Mouse (Mus musculus) thymus, postnatal 36 days (tissue): ENCODE results near the gene Nfkbib.

Experiments
- DNase-seq, 2 experiments: peaks; one replicate each; pipeline ENCODE4 v3.0.0; 2022; ENCODE audit warnings: mixed read lengths in 2 of 2

Nfkbib gene

DNA sequence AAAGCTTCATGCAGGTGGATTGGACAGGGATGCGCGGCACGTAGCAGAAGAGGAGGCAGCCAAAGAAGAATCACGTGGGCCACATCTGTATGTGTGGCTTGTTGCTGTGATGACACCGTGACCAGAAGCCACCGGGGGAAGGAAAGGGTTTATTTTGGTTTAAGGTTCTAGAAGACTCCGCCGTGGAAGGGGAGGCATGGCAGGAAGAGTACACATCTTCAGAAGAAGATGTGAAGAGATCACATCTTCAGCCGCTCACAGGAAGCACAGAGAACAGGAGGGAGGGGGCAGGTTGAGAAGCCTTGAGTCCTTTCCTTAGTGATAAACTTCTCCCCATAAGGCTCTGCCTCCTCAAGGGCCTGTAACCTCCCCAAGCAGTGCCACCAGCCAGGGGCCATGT is 32.7 kb upstream of the Nfkbib start:
- peak; percentile 31 to 48 for DNase-seq

DNA sequence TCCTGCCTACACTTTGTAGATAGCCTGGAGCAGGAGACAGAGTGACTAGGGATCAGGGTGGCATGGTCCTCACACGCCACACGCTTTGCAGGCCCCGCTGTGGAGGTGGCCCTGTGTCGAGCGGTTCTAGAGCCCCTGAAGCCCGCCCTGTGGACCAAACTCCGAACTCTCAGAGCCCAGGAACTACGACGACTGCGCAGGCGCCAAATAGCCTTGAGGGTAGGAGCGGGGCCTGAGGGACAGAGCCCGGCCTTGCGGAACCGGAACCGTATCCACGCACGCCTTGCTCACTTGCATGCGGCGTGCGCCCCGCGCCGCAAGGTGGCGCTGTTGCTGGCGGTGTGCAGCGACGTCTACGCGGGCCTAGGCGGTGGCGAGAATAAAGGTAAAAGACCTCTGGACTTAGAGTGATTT is 29.3 kb upstream of the Nfkbib start:
- peak; percentile 75 for DNase-seq

DNA sequence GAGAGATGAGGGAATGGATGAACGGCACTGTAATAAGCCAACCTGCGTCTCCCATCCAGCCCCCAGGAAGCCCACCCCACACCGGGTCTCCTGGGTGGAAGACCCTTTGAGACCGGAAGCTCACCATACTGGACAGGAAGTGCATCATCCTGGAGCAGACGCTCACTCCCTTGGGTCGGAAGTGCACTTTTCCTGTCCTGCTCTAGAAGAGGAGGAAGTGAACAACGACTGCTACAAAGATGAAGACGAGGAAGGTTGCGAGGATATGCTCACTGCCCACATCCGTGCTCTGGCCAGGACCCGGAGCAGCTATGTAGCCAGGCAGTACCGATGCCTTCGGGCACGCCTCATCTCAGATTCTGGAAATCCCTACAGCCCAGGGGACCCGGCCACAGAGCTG is 28.5 kb upstream of the Nfkbib start:
- DNase-seq = peak in 1 of 2 experiments; percentile 40

DNA sequence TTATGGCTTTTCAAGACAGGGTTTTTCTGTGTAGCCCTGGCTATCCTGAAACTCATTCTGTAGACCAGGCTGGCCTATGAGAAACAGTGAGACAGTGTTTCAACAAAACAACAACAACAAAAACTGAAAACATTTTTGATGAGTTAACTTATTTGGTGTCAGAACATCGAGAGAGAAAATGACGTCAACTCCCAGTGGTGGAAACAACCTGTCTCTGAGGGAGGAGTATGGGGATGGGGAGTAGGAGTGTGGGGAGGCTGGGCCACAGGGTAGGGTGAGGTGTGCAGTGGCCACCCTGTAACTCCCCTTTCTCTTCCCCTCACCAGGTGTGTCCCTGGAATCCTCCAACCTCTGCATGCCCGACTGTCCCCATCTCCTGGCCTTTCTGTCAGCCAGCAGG is 27.2 kb upstream of the Nfkbib start:
- no peak for DNase-seq

DNA sequence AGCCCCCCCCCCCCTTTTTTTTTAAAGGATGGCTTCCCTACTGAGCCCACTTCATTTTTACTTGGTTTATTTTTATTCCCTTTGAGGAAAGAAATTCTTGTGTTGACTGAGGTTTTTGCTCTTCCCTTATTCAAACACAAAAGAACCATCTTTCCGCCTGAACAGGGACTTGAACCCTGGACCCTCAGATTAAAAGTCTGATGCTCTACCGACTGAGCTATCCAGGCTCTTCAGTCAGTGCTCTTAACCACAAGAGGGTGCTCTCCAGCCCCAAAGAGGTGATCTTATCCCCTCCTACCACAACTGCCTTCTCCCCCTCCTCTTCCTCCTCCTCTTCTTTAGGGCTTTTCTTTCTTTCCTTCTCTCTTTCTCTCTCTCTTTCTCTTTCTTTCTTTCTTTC is 26.5 kb upstream of the Nfkbib start:
- peak; percentile 42 to 65 for DNase-seq

DNA sequence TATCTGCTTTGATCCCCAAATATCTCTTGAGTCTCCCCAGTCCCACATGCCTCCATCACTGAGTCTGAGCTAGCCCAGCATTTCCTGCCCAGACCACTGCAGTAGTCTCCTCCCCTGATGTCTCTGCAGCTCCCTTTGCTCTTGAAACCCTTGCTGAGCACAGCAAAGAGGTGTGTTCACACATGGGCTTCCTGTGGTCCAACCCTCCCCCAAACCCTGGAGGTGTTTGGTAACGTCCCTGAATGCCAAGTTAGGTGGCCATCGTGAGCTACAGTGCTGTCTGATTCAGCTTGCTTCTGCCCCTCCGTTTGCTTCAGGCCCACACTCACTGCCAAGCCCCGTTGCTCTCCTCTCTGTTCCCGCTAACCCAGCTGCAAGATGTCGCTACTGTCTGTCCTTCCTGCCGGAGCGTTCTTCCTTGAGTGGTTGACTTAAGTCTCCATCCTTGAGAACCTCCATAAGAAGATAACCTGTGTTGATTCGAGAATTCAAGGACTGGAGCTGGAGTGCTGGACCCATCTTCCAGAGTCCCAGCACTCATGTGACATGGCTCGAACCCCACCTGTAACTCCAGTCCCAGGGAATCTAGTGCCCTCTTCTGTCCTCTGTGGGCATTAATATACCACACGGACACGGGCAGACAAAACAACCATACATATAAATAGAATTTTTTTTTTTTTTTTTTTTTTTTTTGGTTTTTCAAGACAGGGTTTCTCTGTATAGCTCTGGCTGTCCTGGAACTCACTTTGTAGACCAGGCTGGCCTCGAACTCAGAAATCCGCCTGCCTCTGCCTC is 25.3 kb upstream of the Nfkbib start:
- DNase-seq = peak; percentile 46 to 57

DNA sequence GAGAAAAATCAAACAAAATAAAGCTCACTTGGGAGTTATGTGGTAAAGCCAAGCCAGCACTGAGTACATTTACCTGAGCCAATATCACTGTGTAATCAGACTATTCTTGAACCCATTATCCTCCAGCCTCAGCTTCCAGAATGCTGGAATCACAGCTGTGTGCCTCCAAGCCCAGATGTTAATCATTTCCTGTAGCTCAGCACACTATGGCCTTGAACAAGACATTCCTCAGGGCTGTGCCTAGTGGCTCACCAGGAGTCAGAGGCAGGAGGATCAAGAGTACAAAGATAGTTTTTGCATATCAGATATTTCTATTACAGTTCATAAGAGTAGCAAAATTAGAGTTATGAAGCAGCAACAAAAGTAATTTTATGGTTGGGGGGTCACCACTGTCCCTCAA is 24.4 kb upstream of the Nfkbib start:
- no peak for DNase-seq

DNA sequence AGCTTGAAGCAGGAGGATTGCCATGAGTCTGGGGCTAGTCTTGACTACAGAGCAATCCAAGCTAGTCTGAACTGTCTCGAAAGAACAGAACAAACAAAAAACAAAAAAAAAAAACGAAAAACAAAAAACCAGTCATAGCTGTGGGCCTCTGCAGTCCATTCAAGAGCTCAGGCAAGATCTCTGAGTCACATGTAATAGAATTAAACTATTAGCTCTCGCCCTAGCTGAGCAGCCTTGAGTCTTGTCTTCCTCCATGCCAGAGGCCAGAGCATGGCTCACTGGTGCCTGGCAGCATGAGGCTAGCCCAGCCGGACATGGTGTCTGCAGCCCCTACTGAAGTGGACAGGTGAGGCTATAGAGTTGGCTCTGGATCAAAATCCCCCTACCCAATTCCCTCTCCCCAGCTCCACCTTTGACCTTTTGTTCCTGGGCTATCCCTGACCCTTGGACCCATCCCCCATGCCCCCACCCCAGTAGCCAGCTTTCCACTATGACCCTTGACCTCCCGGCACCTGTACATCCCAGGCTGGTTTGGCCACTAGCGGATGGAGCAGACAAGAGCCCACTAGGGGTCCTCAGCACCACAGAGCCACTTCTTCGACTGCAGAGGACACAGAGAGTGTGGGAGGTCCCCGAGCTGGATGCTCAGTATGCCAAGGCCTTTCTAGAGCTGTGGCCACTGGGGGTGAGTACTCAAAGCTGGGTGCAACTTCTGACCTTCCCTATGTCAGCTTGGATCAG is 22.9 kb upstream of the Nfkbib start:
- peak in 1 of 2 experiments; percentile 48 for DNase-seq

DNA sequence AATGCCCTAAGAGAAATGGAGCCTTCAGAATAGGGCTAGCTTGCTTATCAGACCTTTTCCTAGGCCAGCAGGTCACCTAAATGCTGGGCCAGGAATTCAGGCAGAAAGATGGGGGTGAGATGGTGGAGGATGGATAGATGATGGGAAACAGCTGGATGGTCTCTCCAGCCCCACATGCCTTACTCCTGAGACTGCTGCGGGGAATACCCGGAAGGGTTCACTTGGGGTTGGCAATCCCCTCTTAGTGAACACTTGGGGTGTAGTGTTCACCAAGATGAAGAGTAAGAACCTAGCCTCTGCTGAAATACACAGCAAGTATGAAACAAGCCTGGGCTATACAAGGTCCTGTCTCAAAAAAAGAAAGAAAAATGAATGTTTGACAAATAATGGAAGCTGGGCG is 21.9 kb upstream of the Nfkbib start:
- no peak for DNase-seq

DNA sequence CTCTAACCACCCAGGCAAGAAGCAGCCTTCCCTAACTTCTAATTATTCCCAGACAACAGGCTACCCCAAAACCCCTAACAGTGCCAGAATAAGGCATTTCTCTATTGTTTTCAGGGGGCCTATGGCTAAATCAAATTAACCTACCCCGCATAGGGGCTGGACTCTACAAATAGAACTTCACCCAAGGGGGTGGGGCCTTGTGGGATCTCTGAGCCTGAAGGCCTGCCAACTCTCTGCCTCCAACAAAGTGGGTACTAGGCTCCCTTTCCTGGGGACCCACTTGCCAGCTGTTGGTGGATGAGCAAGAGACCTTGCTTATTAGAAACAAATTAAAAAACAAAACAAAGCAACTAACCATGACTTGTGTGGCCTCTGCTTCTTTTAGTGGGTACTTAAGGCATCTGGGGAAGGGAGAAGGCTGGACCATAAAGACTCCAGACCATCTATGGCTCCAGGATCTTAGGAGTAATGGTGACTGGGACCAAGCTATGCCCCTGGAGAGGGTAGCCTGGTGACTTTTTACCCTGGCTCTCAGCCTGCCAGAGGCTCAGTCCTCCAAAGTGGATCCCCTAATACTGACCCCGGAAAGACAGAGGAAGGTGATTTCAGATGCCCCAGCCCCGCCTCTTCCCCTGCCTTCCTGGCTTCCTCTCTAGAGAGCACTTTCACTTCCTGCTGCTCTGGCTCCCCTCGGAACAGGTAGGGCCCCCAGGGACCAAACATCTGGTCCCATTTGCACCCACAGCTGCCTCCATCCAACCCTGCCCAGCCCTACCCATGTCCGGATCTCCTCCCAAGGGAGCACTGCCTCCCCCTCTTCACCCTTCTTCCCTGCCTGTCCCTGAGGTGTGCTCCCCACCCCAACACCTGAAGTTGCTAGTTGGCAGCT is 21.2 kb upstream of the Nfkbib start, which contains the start of gene Rinl:
Gene Rinl, plus strand, starts transcription at position 663 of the 889 bp plus-strand sequence.
- peak; percentile 74 to 84 for DNase-seq

DNA sequence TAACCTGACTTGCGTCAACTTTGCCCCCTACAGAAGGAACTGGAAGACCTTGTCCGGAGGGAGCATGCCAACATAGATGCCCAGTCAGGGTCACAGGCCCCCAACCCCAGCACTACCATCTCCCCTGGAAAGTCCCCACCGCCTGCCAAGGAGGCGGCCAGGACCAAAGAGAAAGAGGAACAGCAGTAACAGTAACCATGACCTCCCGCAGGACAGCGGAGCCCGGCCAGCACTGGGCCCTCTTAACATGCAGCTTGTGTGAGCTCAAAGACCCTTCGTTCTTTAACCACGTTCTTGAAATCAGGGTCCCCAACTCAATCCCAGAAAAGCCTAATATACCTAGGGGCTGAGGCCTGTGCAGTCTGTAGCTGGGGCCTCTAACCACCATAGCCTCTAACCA is 20.6 kb upstream of the Nfkbib start:
- no peak for DNase-seq

DNA sequence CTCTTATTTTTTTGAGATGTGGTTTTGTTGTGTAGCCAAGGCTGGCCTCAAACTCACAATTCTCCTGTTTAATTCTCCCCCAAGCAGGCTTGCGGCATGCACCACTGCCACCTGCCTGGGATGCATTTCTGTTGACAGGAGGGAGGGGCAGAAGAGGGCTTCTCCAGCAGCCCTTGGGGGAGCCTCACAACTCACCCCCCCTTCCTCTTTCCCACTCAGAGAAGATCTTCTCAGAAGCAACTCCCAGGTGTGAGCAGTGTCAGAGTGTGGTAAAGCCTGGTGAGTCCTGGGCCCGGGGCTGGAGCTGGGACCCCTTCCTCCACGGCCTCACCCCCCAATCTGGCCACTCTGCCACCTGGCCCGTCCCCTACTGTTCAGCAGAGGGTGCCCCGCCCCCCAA is 17.8 kb upstream of the Nfkbib start:
- DNase-seq = peak; percentile 47 to 73

DNA sequence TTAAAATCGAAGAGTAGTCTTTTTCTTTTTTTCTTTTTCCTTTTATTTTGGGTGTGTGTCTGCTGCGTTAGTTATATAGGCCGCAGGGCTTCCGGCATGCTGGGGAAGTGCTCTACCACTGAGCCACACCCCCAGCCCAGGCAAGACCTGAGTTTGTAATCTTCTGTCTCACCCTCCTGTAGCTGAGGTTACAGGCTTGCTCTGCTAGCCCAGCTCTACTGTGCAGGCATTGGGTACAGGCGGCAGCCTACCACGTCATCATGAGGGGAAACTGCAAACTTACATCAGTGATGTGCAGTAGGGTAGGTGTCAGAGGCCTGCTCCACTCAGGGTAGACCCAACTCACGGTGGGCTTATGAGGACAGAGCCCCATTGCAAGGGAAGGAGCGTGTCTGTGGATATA is 13.9 kb upstream of the Nfkbib start:
- peak; percentile 83 to 91 for DNase-seq

DNA sequence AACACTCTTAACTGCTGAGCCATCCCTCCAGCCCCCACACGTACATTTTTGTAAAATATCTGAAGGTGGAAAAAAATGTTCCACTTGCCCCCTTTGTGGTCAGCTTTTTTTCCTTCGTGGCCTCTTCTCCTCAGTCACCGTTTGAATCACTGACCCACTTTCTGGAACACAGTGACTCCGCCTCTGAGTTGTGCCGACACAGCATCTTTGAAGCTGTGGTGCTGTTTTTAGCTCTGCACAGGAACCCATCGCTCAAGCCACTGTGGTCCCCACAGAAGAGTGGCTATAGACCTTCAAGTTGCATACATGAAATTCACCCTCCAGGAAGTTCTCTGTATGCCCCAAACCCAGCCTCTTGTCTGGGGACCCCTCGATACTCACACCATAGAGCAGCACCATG is 13.5 kb upstream of the Nfkbib start:
- peak in 1 of 2 experiments; percentile 82 for DNase-seq

DNA sequence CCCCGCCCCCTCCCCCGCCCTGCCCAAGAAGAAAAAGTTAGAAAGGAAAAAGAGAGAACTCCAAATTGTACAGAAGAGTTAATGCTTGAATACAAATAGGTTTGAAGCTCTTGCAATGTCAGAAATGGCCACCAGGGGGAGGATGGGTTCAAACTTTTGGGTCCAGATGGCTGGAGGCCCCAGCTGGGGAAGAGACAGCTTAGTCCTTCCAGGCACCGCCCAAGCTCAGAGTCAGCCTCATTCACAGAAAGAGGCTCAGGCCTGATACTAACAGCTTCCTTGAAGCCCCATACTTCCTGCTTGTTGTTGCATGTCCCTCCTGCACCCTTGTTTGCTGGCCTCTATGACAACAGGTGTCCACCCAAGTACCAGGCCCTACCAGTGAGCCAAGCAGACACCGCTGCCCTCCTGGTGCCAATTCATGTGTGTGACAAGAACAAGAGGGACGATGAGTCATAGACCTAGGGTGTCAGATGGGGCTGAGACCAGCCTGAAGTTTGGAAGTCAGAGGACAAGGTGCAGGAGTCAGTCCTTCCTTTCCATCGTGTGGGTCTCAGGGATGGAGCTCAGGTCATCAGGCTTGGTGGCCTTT is 12.9 kb upstream of the Nfkbib start:
- DNase-seq = peak; percentile 90 to 91

DNA sequence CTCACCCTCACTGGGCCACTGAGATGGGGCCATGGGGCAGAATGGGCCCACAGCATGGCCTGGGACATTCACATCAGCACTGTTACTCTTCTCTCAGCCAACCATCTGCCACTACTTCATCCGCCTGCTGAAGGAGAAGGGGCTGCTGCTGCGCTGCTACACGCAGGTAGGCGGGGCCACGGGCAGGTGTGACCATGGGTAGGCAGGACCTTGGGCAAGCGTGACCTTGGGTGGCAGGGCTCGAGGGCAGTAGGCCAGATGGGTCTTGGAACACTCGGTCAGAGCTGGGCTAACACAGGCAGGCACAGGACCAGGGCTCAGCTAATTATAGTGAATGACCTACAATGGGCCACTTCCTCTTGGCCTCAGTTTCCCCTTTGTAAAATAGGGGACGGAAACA is 11.5 kb upstream of the Nfkbib start:
- DNase-seq = peak in 1 of 2 experiments; percentile 43

DNA sequence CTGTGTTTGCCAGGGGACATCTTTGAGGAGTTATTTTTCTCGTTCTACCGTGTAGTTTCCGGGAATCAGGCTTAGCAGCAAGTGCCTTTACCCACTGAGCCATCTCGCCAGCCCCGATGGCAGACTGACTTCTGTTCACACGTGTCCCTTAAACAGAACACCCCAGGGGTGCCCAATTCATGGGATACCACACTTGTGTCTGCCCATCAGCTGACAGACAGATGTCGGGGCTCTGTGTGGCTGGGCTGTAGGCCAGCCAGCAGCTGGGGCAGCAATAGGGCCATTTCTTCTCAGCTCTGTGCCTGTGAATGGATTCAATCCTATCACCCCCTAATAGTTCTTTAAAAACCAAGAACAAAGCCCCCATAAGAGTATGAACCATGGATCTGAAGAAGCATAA is 7.8 kb upstream of the Nfkbib start:
- no peak for DNase-seq

DNA sequence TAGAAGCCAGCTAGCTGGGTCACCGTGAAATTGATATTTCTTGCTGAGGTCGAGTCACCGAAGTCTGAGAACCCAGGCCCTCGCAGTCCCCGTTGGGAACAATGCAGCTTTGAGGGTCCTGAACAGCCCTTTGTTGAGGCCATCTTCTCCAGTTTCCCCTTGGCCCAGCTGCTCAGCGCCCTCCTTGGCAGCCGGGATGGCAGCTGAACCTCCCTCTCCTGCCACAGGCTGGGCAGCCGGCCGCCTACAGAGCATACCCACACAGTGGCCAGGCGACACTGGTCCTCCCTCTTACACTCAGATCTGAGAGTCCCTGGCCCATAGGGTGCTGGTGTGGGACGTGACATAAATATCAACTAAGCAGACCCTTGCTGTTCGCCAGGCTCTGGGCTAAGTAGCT is 6.9 kb upstream of the Nfkbib start:
- no peak for DNase-seq

DNA sequence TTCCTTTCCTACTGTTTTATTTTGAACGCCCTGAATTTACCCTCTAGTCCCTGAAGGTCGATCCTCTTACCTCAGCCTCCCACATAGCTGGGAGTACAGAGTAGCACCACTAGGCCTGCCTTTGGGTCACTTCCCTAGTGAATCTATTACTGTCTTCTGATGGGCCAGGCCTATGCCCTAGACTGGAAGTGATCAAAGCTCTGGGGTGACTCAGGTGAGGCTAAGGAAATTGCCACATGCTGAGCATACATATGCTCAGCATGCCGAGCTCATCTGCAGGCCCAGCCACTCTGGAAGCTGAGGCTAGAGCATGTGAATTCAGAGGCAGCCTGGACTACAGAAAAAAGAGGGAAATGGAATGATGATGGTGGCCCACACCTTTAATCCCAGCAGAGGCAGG is 5.9 kb upstream of the Nfkbib start:
- no peak for DNase-seq

DNA sequence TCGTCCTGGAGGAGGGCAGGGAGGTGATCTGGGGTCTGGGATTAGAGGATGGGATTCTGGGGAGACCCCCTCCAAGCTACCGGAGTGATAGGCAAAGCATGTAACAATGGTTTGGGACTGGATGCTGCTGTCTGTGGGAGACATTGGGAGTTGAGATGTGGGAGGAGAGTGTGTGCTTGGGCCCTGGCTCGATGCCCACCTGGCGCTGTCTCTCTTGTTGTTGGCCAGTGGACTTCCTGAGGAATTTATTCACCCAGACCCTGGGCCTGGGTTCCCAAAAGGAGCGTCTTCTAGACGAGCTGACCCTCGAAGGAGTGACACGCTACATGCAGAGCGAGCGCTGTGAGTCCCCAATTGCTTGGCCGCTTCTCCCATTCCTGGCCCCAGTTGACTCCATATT is 4.6 kb upstream of the Nfkbib start:
- no peak for DNase-seq

DNA sequence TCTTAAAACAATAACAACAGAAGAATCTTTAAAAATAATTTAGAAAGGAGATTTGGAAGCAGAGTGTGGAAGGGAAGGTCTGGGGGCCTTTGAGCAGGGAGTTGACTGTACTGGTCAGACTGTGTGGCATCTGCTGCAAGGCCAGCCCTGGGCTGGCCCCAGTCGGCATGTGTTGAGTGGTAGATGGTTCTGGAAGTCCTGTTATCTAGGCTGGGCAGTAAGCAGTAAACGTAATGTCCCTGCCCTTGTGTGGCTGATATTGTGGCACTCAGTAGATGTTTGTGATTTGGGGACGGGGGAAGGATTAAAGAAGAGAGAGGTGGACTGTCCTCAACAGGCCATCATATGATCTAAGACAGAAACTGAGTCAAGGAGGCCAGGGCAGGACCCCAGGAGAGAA is 3.0 kb upstream of the Nfkbib start:
- DNase-seq = no peak

DNA sequence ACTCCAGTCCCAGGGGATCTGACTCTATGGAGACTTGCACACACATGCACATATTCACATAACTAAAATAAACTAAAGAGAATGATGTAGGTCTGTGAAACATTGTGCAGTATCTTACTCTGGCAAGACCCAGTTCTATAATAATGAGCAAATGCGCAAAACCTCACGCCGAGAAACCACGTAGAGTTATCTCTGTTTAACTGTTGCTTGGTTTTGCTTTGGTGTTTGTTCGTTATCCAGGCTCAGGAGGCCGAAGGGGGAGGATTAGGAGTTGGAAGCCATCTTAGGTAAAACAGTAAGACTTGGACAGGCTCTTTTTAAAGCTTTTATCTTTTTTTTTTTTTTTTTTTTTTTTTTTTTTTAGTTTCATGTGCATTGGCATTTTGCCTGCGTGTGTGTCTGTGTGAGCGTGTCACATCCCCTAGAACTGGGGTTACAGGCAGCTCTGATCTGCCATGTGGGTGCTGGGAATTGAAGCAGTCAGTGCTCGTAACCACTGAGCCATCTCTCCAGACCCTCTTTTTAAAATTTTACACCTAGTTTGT is 2.2 kb upstream of the Nfkbib start:
- DNase-seq = no peak

DNA sequence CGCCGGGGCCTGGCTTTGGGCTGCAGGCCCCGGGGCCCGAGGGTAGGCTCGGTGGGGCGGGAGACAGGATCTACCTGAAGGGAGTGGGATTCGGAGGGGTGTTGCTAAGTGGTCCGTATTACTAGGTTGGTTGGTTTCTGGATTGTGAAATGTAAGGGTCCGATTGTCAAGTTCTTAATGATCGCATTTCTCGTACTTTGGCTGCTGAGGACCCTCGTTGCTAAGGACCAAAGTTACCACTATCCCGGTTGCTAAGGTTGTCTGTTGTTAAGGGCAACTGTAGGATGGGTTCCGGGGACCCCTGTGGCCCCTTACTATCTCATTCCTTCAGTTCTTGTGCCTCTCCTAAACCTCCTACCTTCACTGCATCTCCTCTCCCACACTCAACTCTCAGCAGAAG is 402 bp downstream of the Nfkbib start:
- DNase-seq = no peak
